Mouse (Mus musculus) small intestine, adult 2 months (tissue): ENCODE measurements at regions not wholly inside any gene's neighbourhood (a gene's known extent, or its start where the extent isn't known, plus 50 kb on each side); places are given as distances from the start of the nearest gene placed in this dataset.
"Not testable (repeated sequence)": the region's sequence is repeated elsewhere in the genome, so short reads cannot be mapped to it uniquely, and the experiment has no call there.

ENCODE experiments used
- H3K27ac ChIP-seq: fragments of 200-500 bp; 2 replicates; pipeline ENCODE4 v1.5.1; 2012; ENCODE audit warnings: low read depth, low read length, control low read depth, inconsistent platforms; ENCODE audit not compliant: insufficient read depth
- H3K27me3 ChIP-seq: fragments of 200-500 bp; 2 replicates; pipeline ENCODE4 v1.6.1; 2012; ENCODE audit warnings: mild to moderate bottlenecking, moderate library complexity, low read length, inconsistent platforms; ENCODE audit not compliant: control insufficient read depth, insufficient read depth
- H3K36me3 ChIP-seq: fragments of 200-500 bp; 2 replicates; pipeline ENCODE4 v1.6.1; 2012; ENCODE audit warnings: mild to moderate bottlenecking, low read length, control low read depth, inconsistent platforms; ENCODE audit not compliant: control insufficient read depth, insufficient read depth
- H3K4me1 ChIP-seq: fragments of 200-500 bp; 2 replicates; pipeline ENCODE4 v1.6.1; 2012; ENCODE audit warnings: low read length, inconsistent platforms, mixed read lengths; ENCODE audit not compliant: control insufficient read depth, insufficient read depth, insufficient read length
- H3K4me3 ChIP-seq: fragments of 200-500 bp; 2 replicates; pipeline ENCODE4 v1.5.1; 2012; ENCODE audit warnings: low read depth, mild to moderate bottlenecking, control low read depth, inconsistent platforms, low read length, moderate library complexity
- CTCF ChIP-seq: fragments of 200-500 bp; IDR thresholded peaks from 2 replicates; pipeline ENCODE4 v1.5.1; 2012; ENCODE audit warnings: low read depth, mild to moderate bottlenecking, control low read depth, inconsistent platforms, low read length, moderate library complexity, mixed read lengths; ENCODE audit not compliant: insufficient replicate concordance, insufficient read length; ENCODE audit errors: extremely low read depth
- POLR2A ChIP-seq: fragments of 200-500 bp; IDR thresholded peaks from 2 replicates; pipeline ENCODE4 v1.6.1; 2012; ENCODE audit warnings: low read depth, mild to moderate bottlenecking, control low read depth, inconsistent platforms, low read length, moderate library complexity
- WGBS: fragments of 180-500 bp; shearing (Covaris S2); methylation state at CpG from one replicate; pipeline ENCODE4 v1.1.7; 2018; 5-methylcytosine and 5-hydroxymethylcytosine counted together

GRCm38 (mm10) chr10:91447974-91448703, 267.0 kb upstream of the Tmpo start:
- no peak for TF ChIP-seq POLR2A
- TF ChIP-seq CTCF = no peak
- Histone ChIP-seq H3K36me3 (no peaks in the 10 kb centered on the region), H3K27ac (no peak overlapping the region), H3K4me1 (no peaks in the 10 kb centered on the region), H3K4me3 (no peak overlapping the region), H3K27me3 (no peaks in the 10 kb centered on the region)
- WGBS = 32% methylated on average over 10 of the region's 10 CpGs

DNA sequence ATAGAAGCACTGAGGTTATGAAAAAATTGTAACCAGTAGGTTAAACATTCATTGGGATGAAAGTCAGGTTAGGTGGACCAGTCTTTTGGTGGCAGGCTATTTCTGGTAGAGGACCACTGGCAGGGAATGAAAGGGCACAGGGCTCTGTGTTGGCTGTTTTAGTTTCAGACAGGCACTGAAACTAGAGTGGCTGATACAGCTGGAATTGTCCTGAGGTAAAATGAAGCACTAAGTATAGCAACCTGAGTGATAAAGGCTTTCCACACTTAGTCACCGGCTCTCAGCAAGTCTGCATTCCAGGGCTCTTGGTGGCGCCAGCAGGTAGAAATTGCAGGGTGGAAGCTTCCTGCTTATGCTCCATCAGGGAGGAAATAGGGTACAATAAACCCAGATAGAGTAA, 262.2 kb upstream of the Tmpo start:
- H3K4me3 ChIP-seq = no peak overlapping the region
- H3K27me3 ChIP-seq = no peaks in the 10 kb centered on the region
- no peak for TF ChIP-seq POLR2A
- no peak for TF ChIP-seq CTCF
- no peak overlapping the region for H3K27ac ChIP-seq
- H3K4me1 ChIP-seq = no peaks in the 10 kb centered on the region
- 50% methylated on average over 2 of the region's 2 CpGs for WGBS
- no peaks in the 10 kb centered on the region for H3K36me3 ChIP-seq

DNA sequence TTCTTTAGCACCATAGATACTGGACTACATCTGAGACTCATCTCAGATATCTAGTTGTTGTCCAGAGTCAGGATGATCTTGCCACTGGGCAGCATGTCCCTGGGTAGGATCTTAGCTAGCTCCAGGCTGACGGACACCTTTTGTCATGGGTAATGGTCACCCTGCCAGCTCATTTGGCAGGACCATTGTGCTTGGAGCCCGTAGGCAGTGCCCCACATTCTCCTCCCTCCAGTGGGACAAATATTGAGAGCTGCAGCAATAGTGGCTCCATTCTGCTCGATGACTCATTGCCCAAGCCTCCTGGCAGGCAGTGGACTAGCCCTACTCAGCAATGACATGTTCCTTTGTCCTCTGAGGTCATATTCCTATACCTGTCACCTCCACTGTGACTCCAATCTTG, 258.9 kb upstream of the Tmpo start:
- TF ChIP-seq POLR2A (no peak), CTCF (no peak)
- WGBS = 66% methylated on average over 3 of the region's 3 CpGs

DNA sequence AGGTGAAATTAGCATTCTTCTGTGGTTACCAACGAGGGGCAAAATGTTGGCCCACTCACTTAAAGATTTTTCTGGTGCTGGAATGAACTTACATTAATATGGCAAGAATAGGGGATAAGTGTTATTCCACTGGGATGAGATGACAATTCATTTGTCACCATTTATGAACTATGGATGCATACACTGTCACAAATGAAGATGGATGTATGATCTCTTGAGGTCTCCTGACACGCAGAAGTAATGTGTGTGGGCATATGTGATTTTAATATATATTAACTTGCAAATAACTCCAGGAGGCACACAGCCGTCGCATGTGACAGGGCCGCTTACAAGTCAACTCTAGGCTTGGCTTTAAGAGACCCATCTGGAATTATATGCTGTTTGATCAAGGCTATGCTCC, 256.8 kb upstream of the Tmpo start:
- Histone ChIP-seq H3K4me3 (no peak overlapping the region), H3K27me3 (no peaks in the 10 kb centered on the region), H3K27ac (no peak overlapping the region), H3K4me1 (no peaks in the 10 kb centered on the region), H3K36me3 (no peaks in the 10 kb centered on the region)
- 88% methylated on average over 5 of the region's 5 CpGs for WGBS
- TF ChIP-seq CTCF (no peak), POLR2A (no peak)

More for the DNA sequence above, 258.9 kb upstream of the Tmpo start:
- no peaks in the 10 kb centered on the region for H3K36me3 ChIP-seq
- no peak overlapping the region for H3K4me3 ChIP-seq
- H3K27me3 ChIP-seq = no peaks in the 10 kb centered on the region
- H3K27ac ChIP-seq = no peak overlapping the region
- no peaks in the 10 kb centered on the region for H3K4me1 ChIP-seq

- no peak for TF ChIP-seq POLR2A
- no peak for TF ChIP-seq CTCF
- Histone ChIP-seq H3K36me3 (no peaks in the 10 kb centered on the region), H3K4me1 (no peaks in the 10 kb centered on the region), H3K27ac (no peak overlapping the region), H3K4me3 (no peak overlapping the region), H3K27me3 (no peaks in the 10 kb centered on the region)
- WGBS = 18% methylated on average over 9 of the region's 9 CpGs
Observed at GRCm38 (mm10) chr10:91436091-91436569, 255.0 kb upstream of the Tmpo start.

DNA sequence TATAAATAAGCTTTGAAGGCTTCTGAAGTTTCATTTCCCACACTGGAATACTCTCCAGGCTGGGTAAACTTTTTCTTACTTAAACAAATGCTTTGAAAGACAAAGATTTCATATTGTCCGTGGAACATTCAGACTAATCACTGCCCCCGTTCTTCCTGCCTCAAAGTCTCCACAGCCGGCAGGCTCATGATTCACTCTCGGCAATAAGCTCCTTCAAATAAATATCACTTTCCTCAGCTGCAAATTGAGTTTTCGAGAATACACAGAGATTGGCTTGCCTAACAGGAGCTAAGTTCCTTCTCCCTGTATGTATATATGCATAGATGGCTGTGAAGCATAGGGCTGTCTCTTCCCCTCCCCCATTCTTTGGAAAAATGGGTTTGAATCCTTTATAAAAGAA, 249.2 kb upstream of the Tmpo start:
- TF ChIP-seq CTCF = no peak
- TF ChIP-seq POLR2A = no peak
- 41% methylated on average over 5 of the region's 5 CpGs for WGBS
- Histone ChIP-seq H3K4me1 (no peaks in the 10 kb centered on the region), H3K27me3 (no peaks in the 10 kb centered on the region), H3K27ac (no peak overlapping the region), H3K4me3 (no peak overlapping the region), H3K36me3 (no peaks in the 10 kb centered on the region)

- TF ChIP-seq POLR2A = no peak
- TF ChIP-seq CTCF = no peak
- Histone ChIP-seq H3K27me3 (no peaks in the 10 kb centered on the region), H3K36me3 (no peaks in the 10 kb centered on the region), H3K4me1 (no peaks in the 10 kb centered on the region), H3K4me3 (no peak overlapping the region), H3K27ac (no peak overlapping the region)
- 46% methylated on average over 3 of the region's 3 CpGs for WGBS
Observed at GRCm38 (mm10) chr10:91426584-91426983, 245.5 kb upstream of the Tmpo start.

GRCm38 (mm10) chr10:91425625-91426385, 244.7 kb upstream of the Tmpo start:
- not testable (repeated sequence) for H3K4me1 ChIP-seq, H3K27me3 ChIP-seq, H3K36me3 ChIP-seq, H3K4me3 ChIP-seq, H3K27ac ChIP-seq
- WGBS = 85% methylated on average over 7 of the region's 7 CpGs
